Mouse (Mus musculus) urinary bladder, postnatal 4 days (tissue): ENCODE results near the gene Ncoa5.

Experiments used
- DNase-seq, 2 experiments: peaks; one replicate each; pipeline ENCODE4 v3.0.0; 2021 to 2022; ENCODE audit warnings: low spot score in 2 of 2

Ncoa5 gene

GRCm38 (mm10) chr2:164957548-164958315 is 76.9 kb downstream of the Ncoa5 start:
- no peak for DNase-seq

DNA sequence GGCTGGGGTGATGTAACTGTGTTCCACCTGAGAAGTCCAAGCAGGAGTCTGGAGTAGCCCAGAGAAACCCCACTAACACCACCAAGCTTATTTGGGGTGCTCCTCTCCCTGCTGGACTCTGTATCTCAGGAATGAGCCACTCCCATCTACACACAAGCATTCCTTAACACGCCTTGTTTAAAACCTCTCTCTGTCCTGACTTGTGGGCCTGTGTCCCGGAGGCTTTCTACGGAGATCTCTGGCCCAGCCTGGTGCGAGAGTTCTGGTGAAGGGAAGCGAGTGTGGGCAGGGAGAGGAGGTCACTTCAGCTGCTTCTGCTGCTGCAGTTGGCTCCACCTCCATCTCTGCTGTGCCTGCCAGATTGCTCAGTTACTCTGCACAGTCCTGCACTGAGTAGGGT is 78.5 kb downstream of the Ncoa5 start:
- DNase-seq, result no peak

DNA sequence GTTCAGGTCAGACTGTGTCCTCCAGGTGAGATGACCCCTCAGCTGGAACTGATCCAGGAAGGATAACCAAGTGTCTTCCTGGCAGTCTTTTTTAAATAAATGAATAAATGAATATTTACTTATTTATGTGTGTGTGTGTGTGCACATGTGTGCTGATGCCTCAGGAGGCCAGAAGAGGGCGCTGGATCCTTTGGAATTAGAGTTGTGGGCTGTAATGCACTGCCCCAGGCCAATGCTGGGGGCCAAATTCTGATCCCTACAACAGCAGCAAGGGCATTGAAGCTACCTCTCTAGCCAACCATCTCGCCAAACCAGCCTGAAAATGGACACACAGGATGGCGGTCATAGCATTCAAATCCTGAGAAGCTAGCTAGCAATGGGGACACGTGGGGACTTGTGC is 78.9 kb downstream of the Ncoa5 start:
- DNase-seq, result no peak

DNA sequence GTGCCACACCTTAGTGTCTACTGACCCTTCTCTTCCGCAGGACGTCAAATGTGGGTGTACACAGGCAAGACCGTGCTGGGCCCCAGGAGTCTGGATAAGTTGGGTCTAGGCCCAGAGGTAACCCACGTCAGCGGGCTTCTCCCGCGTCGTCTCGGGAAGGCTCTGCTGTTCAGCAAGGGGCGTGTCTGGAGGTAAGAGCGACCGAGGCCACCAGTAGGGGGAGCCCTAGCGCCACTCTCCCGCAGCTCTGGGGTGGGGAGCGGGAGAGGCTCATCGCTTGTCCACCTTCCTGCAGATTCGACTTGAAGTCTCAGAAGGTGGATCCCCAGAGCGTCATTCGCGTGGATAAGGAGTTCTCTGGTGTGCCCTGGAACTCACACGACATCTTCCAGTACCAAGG is 81.4 kb downstream of the Ncoa5 start:
- peak; percentile 64 to 86 for DNase-seq

GRCm38 (mm10) chr2:164952448-164952847 is 82.2 kb downstream of the Ncoa5 start:
- no peak for DNase-seq

DNA sequence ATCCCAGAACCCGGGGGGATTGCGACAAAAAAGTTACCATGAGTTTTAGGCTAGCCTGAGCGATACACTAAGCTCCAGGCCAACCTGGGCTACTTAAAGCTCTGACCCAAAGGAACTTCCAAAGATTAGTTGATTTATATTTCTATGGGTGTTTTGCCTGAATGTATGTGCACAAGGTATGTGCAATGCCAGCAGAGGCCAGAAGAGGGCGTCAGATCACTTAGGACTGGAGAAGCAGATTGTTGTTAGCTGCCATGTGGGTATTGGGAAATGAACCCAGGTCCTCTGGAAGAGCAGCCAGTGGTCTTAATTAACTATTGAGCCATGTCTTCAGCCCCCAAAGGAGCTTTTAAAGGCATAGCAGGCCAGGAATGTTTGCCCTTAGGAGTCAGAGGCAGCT is 82.9 kb downstream of the Ncoa5 start:
- no peak for DNase-seq

DNA sequence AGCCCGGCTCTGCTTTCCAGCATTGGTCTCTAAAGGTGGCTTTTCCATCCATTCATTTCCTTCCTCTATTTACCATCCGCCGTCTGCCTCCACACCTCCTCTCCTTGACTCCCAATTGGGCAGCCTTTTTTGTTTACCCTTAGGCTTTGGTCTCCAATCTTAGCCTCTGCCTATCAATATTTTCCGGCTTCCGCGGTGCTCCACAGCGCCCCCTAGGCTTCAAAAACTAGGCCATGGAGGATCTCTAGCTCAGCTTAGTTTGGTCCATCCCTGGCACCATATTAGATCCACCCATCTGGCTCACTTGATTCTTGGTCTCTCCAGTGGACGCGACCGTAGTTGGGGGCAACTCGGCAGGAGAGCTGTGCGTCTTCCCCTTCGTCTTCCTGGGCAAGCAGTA is 84.2 kb downstream of the Ncoa5 start:
- no peak for DNase-seq
